Mouse (Mus musculus) lung, postnatal 0 days (tissue): ENCODE measurements at regions not wholly inside any gene's neighbourhood (a gene's known extent, or its start where the extent isn't known, plus 50 kb on each side); places are given as distances from the start of the nearest gene placed in this dataset.

Source experiments
- ATAC-seq: fragments of 200-750 bp; cut with Nextera tagmentation; 2 replicates; pipeline ENCODE4 v1.8.0; 2017; ENCODE audit warnings: moderate library complexity
- DNase-seq: peaks from one replicate; pipeline ENCODE4 v3.0.0-alpha.2; 2016; ENCODE audit warnings: low spot score
- H3K27ac ChIP-seq: fragments of 300-500 bp; sonication (generic); 2 replicates; pipeline ENCODE4 v1.5.1; 2014; ENCODE audit warnings: antibody characterized with exemption, mild to moderate bottlenecking, low read length, mixed read lengths
- H3K27me3 ChIP-seq: fragments of 300-500 bp; sonication (generic); replicated peaks from 2 replicates; pipeline ENCODE4 v1.6.1; 2014; ENCODE audit warnings: low read length, mixed read lengths; ENCODE audit not compliant: insufficient read depth
- H3K36me3 ChIP-seq: fragments of 300-500 bp; sonication (generic); 2 replicates; pipeline ENCODE4 v1.6.1; 2014; ENCODE audit warnings: low read length, mixed read lengths; ENCODE audit not compliant: insufficient read depth
- H3K4me1 ChIP-seq: fragments of 300-500 bp; sonication (generic); 2 replicates; pipeline ENCODE4 v1.6.1; 2014; ENCODE audit warnings: antibody characterized with exemption, low read depth, low read length, mixed read lengths; ENCODE audit not compliant: insufficient read depth
- H3K4me2 ChIP-seq: fragments of 300-500 bp; sonication (generic); replicated peaks from 2 replicates; pipeline ENCODE4 v1.6.1; 2014; ENCODE audit warnings: low read depth, mild to moderate bottlenecking, low read length, moderate library complexity, mixed read lengths
- H3K4me3 ChIP-seq: fragments of 300-500 bp; sonication (generic); 2 replicates; pipeline ENCODE4 v1.5.1; 2014; ENCODE audit warnings: low read depth, low read length
- H3K9ac ChIP-seq: fragments of 300-500 bp; sonication (generic); replicated peaks from 2 replicates; pipeline ENCODE4 v1.6.1; 2014; ENCODE audit warnings: low read depth, mild to moderate bottlenecking
- H3K9me3 ChIP-seq: fragments of 300-500 bp; sonication (generic); 2 replicates; pipeline ENCODE4 v1.6.1; 2016; ENCODE audit warnings: low read length, mixed read lengths
- CTCF ChIP-seq: IDR thresholded peaks from 2 replicates; pipeline ENCODE4 v1.5.1; 2016; ENCODE audit warnings: antibody characterized with exemption, mild to moderate bottlenecking
- EP300 ChIP-seq: IDR thresholded peaks from 2 replicates; pipeline ENCODE4 v1.6.1; 2016; ENCODE audit warnings: antibody characterized with exemption, mild to moderate bottlenecking, control low read depth
- whole genome bisulfite sequencing: fragments of 180-500 bp; shearing (Covaris S2); extraction: QIAGEN DNeasy Blood & Tissue Kit; methylation state at CpG from one replicate; pipeline ENCODE4 v1.1.7; 2014; 5-methylcytosine and 5-hydroxymethylcytosine counted together

GRCm38 (mm10) chr10:118959623-118960022, 89.6 kb upstream of the Dyrk2 start:
- no peaks in the 10 kb centered on the region for H3K36me3 ChIP-seq
- no peaks in the 10 kb centered on the region for H3K27me3 ChIP-seq
- H3K4me2 ChIP-seq, result no peak overlapping the region
- ATAC-seq, result no peak
- 83% methylated on average over 8 of the region's 8 CpGs for WGBS
- H3K4me1 ChIP-seq, result no peaks in the 10 kb centered on the region
- TF ChIP-seq CTCF (no peak), EP300 (no peak)
- DNase-seq, result no peak
- H3K4me3 ChIP-seq, result no peak overlapping the region
- H3K27ac ChIP-seq, result no peak overlapping the region
- no peaks in the 10 kb centered on the region for H3K9me3 ChIP-seq
- no peak overlapping the region for H3K9ac ChIP-seq

GRCm38 (mm10) chr10:118956352-118956751, 86.3 kb upstream of the Dyrk2 start:
- no peaks in the 10 kb centered on the region for H3K27me3 ChIP-seq
- no peak for ATAC-seq
- DNase-seq, result no peak
- H3K9ac ChIP-seq, result no peak overlapping the region
- no peak overlapping the region for H3K4me2 ChIP-seq
- H3K27ac ChIP-seq, result no peak overlapping the region
- H3K9me3 ChIP-seq, result no peaks in the 10 kb centered on the region
- TF ChIP-seq CTCF (no peak), EP300 (no peak)
- H3K4me3 ChIP-seq, result no peak overlapping the region
- no peaks in the 10 kb centered on the region for H3K36me3 ChIP-seq
- H3K4me1 ChIP-seq, result no peaks in the 10 kb centered on the region
- 64% methylated on average over 9 of the region's 9 CpGs for WGBS

- WGBS, result 80% methylated on average over 6 of the region's 6 CpGs
- TF ChIP-seq CTCF, result no peak
- TF ChIP-seq EP300, result no peak
- Histone ChIP-seq H3K27ac (no peak overlapping the region), H3K9me3 (no peaks in the 10 kb centered on the region), H3K27me3 (no peaks in the 10 kb centered on the region), H3K4me3 (no peak overlapping the region), H3K36me3 (no peaks in the 10 kb centered on the region), H3K4me1 (no peaks in the 10 kb centered on the region), H3K4me2 (no peak overlapping the region), H3K9ac (no peak overlapping the region)
- DNase-seq, result no peak
- no peak for ATAC-seq
These were observed 83.4 kb upstream of the Dyrk2 start for GRCm38 (mm10) chr10:118953440-118953839.

GRCm38 (mm10) chr10:118952756-118953155, 82.7 kb upstream of the Dyrk2 start:
- no peak for ATAC-seq
- TF ChIP-seq EP300 (no peak), CTCF (no peak)
- H3K4me3 ChIP-seq, result no peak overlapping the region
- H3K27ac ChIP-seq, result no peak overlapping the region
- no peak for DNase-seq
- no peak overlapping the region for H3K9ac ChIP-seq
- no peaks in the 10 kb centered on the region for H3K4me1 ChIP-seq
- H3K4me2 ChIP-seq, result no peak overlapping the region
- no peaks in the 10 kb centered on the region for H3K27me3 ChIP-seq
- WGBS, result 87% methylated on average over 9 of the region's 9 CpGs
- H3K9me3 ChIP-seq, result no peaks in the 10 kb centered on the region
- H3K36me3 ChIP-seq, result no peaks in the 10 kb centered on the region

- no peaks in the 10 kb centered on the region for H3K36me3 ChIP-seq
- no peak overlapping the region for H3K4me3 ChIP-seq
- TF ChIP-seq CTCF (no peak), EP300 (no peak)
- 65% methylated on average over 6 of the region's 6 CpGs for WGBS
- ATAC-seq (no peak), DNase-seq (no peak)
- no peak overlapping the region for H3K27ac ChIP-seq
- no peak overlapping the region for H3K4me2 ChIP-seq
- no peaks in the 10 kb centered on the region for H3K27me3 ChIP-seq
- no peaks in the 10 kb centered on the region for H3K4me1 ChIP-seq
- H3K9me3 ChIP-seq, result no peaks in the 10 kb centered on the region
- no peak overlapping the region for H3K9ac ChIP-seq
These were observed 77.7 kb upstream of the Dyrk2 start for GRCm38 (mm10) chr10:118947724-118948123.

- H3K27ac ChIP-seq, result no peak overlapping the region
- no peak for DNase-seq
These were observed 77.1 kb upstream of the Dyrk2 start for GRCm38 (mm10) chr10:118947016-118947674.

GRCm38 (mm10) chr10:118927316-118927715, 57.3 kb upstream of the Dyrk2 start:
- WGBS, result 63% methylated on average over 12 of the region's 12 CpGs

More at GRCm38 (mm10) chr10:118947016-118947674, 77.1 kb upstream of the Dyrk2 start:
- H3K4me2 ChIP-seq, result no peak overlapping the region
- no peaks in the 10 kb centered on the region for H3K9me3 ChIP-seq
- no peak for ATAC-seq
- no peaks in the 10 kb centered on the region for H3K27me3 ChIP-seq
- WGBS, result 47% methylated on average over 9 of the region's 9 CpGs
- no peaks in the 10 kb centered on the region for H3K36me3 ChIP-seq
- TF ChIP-seq EP300, result no peak
- no peak overlapping the region for H3K4me3 ChIP-seq
- H3K9ac ChIP-seq, result no peak overlapping the region
- H3K4me1 ChIP-seq, result no peaks in the 10 kb centered on the region

More at GRCm38 (mm10) chr10:118927316-118927715, 57.3 kb upstream of the Dyrk2 start:
- Histone ChIP-seq H3K4me2 (no peak overlapping the region; the same call in 1 of the 2 replicates), H3K4me1 (no peaks in the 10 kb centered on the region), H3K36me3 (no peaks in the 10 kb centered on the region), H3K9me3 (no peaks in the 10 kb centered on the region), H3K4me3 (no peak overlapping the region), H3K9ac (no peak overlapping the region), H3K27me3 (no peaks in the 10 kb centered on the region), H3K27ac (no peak overlapping the region)
- DNase-seq (no peak), ATAC-seq (no peak)
- no peak for TF ChIP-seq EP300
- TF ChIP-seq CTCF, result no peak
